Mouse (Mus musculus): ENCODE measurements around the gene Xpnpep3. TPM values are rescaled to one million over a fixed set of nuclear protein-coding genes. Genes with fewer than 3 reads are reported as not detected.

The Xpnpep3 gene
- 10 to 100 TPM; 10.8 to 12.9 TPM for total RNA-seq (2021)
- 5.8 and 12.3 TPM in 2 replicates for polyA plus RNA-seq (2012; rRNA removed)
- long read RNA-seq, full-length matches to known transcripts = 3 of 7 reads
- long read RNA-seq, partial matches to known transcripts = 0 of 7 reads
- long read RNA-seq, other reads (novel, unspliced or antisense) = 4 of 7 reads

DNA sequence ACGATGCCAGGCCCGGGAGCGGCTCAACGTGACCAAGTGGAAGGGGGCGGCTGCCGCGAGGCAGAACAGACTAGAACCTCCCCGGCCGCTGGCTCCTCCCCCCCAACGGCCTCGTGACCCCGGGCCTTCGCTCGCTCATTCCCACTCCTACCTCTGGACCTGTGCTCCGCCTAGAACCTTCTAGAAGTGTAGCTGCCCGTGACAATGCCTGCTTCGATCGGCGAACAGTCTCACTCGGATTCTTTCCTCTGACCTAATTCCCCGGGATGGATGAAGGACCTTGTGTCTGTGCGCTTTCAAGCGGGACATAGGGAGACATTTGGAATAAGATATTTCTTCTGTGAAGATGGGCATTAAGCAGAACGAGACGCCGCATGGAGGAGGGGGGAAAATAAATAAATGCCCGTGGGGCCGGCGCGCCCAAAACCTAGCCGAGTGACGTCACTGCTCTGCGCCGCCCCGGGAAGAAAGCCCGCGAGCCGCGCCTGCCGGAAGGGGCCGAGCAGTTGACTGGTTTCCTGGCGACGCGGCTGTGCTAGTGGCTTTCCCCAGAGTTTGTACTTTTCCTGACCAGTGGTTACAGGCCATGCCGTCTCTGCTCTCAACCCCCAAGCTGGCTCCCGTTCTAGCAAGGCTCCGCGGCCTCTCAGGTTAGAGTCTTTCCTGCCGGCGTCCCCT, at the start of gene Xpnpep3, which contains the start of gene St13:
Gene Xpnpep3 (plus strand): TSS at position 501 of the 678 bp plus-strand sequence.
Gene St13 (minus strand): TSS at position 440 of the 678 bp plus-strand sequence.
- Histone ChIP-seq H3K4me1 (ENCODE audit: control insufficient read depth, insufficient read depth, low read length) (peaks cover 2% of the 10 kb centered on the region), H3K4me3 (peak within 1 kb of the TSS; percentile 85), H3K36me3 (ENCODE audit: control insufficient read depth, insufficient read depth, low read length) (peaks cover 10% of the 10 kb centered on the region), H3K9ac (ENCODE audit: low read depth, low read length) (peak within 1 kb of the TSS; percentile 99), H3K27ac (peak within 1 kb of the TSS; percentile 100), H3K79me2 (replicated peaks; ENCODE audit: control insufficient read depth, insufficient read depth, low read length) (no peaks in the 10 kb centered on the region), H3K27me3 (ENCODE audit: control insufficient read depth, insufficient read depth, low read length) (no peaks in the 10 kb centered on the region)
- TF ChIP-seq POLR2A (IDR thresholded peaks at IDR 0.05; ENCODE audit: insufficient read depth, low read depth, low read length) (peak; percentile 47; the same call in 1 of the 2 replicates), EP300 (IDR thresholded peaks at IDR 0.05; ENCODE audit: insufficient read depth, low read depth, low read length) (peak; percentile 94), CTCF (IDR thresholded peaks at IDR 0.05) (no peak)
- intact Hi-C loops (cut with DNase I) = loop anchor here (2.0 kb wide), 1 partner anchor 39 kb away; the partner anchor contains the start of gene Slc25a17
- DNase-seq = peak; percentile 97 to 100
- under 1% methylated on average over 50 of the region's 50 CpGs for WGBS

DNA sequence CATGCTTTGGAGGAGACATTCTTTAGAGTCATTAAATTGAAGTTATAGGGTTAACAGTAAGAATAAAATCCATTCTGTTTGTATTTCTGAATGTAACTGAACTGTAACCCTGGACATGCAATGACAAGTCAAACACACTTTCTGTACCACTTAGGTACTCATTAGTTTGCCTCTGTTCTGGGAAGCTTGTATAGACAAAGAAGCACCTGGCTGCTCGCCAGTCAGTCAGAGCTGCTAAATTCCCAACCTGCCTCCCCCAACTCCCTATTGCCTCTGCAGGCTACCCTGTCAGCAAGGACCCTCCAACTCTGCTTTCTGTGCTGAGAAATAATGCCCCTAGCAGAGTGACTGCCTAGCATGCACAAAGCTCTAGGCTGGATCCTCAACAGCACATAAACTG, 49.5 kb upstream of the Xpnpep3 start:
- Histone ChIP-seq H3K9ac (ENCODE audit: low read depth, low read length) (no peak overlapping the region), H3K4me1 (ENCODE audit: control insufficient read depth, insufficient read depth, low read length) (peaks cover 2% of the 10 kb centered on the region; the same call in 1 of the 2 replicates), H3K27ac (no peak overlapping the region), H3K79me2 (replicated peaks; ENCODE audit: control insufficient read depth, insufficient read depth, low read length) (peaks cover 3% of the 10 kb centered on the region; the same call in 1 of the 2 replicates), H3K27me3 (ENCODE audit: control insufficient read depth, insufficient read depth, low read length) (no peaks in the 10 kb centered on the region), H3K4me3 (no peak overlapping the region), H3K36me3 (ENCODE audit: control insufficient read depth, insufficient read depth, low read length) (no peaks in the 10 kb centered on the region; the same call in none of the 2 replicates)
- no peak for DNase-seq
- WGBS = 68% methylated on average over 1 of the region's 1 CpGs
- intact Hi-C loops (cut with DNase I) = no loop called here
- TF ChIP-seq EP300 (IDR thresholded peaks at IDR 0.05; ENCODE audit: insufficient read depth, low read depth, low read length) (no peak), POLR2A (IDR thresholded peaks at IDR 0.05; ENCODE audit: insufficient read depth, low read depth, low read length) (no peak), CTCF (IDR thresholded peaks at IDR 0.05) (no peak)

DNA sequence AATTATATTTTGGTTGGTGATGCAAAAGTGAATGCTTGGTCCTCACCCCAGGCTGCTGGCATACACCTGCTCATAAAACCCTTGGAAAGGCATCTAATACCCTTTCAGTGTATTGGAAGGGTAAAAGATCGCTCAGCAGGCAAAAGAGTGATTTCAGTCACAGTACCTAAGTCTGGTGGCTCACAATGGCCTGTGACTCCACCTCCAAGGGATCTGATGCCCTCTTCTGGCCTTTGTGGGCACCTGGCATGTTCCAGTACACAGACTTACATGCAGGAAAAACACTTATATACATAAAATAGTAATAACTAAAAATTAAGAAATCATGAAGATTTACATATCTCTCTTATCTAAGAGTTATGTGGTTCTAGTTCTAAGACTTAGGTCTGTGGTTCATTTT, 47.3 kb upstream of the Xpnpep3 start:
- Histone ChIP-seq H3K36me3 (ENCODE audit: control insufficient read depth, insufficient read depth, low read length) (no peaks in the 10 kb centered on the region), H3K4me1 (ENCODE audit: control insufficient read depth, insufficient read depth, low read length) (peaks cover 1% of the 10 kb centered on the region; the same call in 1 of the 2 replicates), H3K27me3 (ENCODE audit: control insufficient read depth, insufficient read depth, low read length) (no peaks in the 10 kb centered on the region), H3K27ac (no peak overlapping the region), H3K4me3 (no peak overlapping the region), H3K9ac (ENCODE audit: low read depth, low read length) (no peak overlapping the region), H3K79me2 (replicated peaks; ENCODE audit: control insufficient read depth, insufficient read depth, low read length) (peaks cover 1% of the 10 kb centered on the region; the same call in 1 of the 2 replicates)
- no peak for DNase-seq
- intact Hi-C loops (cut with DNase I) = no loop called here
- TF ChIP-seq EP300 (IDR thresholded peaks at IDR 0.05; ENCODE audit: insufficient read depth, low read depth, low read length) (no peak), POLR2A (IDR thresholded peaks at IDR 0.05; ENCODE audit: insufficient read depth, low read depth, low read length) (no peak), CTCF (IDR thresholded peaks at IDR 0.05) (peak; percentile 48)
- WGBS = 51% methylated on average over 1 of the region's 1 CpGs

DNA sequence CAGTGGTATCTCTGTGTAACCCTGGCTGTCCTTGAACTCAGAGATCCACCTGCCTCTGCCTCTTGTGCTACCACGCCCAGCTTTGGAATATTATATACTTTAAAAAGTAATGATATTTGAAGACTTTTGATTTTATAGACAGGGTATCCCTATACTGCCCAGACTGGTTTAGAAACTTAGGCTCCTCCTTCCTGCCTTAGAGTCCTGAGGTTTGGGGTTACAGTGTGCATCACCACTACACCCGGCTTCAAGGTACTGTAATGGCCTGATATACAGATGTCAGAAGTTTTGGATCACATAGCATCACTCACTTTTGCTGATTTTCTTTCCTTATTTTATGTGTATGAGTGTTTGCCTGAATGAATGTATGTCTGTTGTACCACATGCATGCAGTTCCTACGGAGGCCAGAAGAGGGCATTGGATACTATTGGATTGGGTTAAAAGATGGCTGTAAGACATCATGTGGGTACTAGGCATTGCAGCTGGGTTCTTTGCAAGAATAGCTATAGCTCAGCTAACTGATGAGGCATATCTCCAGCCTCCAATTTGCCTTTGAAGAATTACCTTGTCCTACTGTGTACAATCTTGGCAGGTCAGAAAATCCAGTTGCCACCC, 44.7 kb upstream of the Xpnpep3 start:
- H3K79me2 ChIP-seq (replicated peaks; ENCODE audit: control insufficient read depth, insufficient read depth, low read length) = peaks cover 3% of the 10 kb centered on the region; the same call in 1 of the 2 replicates
- WGBS = 70% methylated on average over 3 of the region's 3 CpGs
- intact Hi-C loops (cut with DNase I) = no loop called here
- no peak overlapping the region for H3K4me3 ChIP-seq
- H3K9ac ChIP-seq (ENCODE audit: low read depth, low read length) = no peak overlapping the region
- no peak overlapping the region for H3K27ac ChIP-seq
- H3K4me1 ChIP-seq (ENCODE audit: control insufficient read depth, insufficient read depth, low read length) = peaks cover 9% of the 10 kb centered on the region
- H3K27me3 ChIP-seq (ENCODE audit: control insufficient read depth, insufficient read depth, low read length) = no peaks in the 10 kb centered on the region
- H3K36me3 ChIP-seq (ENCODE audit: control insufficient read depth, insufficient read depth, low read length) = peaks cover 9% of the 10 kb centered on the region
- peak in 1 of 2 experiments; percentile 34 for DNase-seq
- TF ChIP-seq POLR2A (IDR thresholded peaks at IDR 0.05; ENCODE audit: insufficient read depth, low read depth, low read length) (no peak), CTCF (IDR thresholded peaks at IDR 0.05) (peak; percentile 76), EP300 (IDR thresholded peaks at IDR 0.05; ENCODE audit: insufficient read depth, low read depth, low read length) (no peak)

DNA sequence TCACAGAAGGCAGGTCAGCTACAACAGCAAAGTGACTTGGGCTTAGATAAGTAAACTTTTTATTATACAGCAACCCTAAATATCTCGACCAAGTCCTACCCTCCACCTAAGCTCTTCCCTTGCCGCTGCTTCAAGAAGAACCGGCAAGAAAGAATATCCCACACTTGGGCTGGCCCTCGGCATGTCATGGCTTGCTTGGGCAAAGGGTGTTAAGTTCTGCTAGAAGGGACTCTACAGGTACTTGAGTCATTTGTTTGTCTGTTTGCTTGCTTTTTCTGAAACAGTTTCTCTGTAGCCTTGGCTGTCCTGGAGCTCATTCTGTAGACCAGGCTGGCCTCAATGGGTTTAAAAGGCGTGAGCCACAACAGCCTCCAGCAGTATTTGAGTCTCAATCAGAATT, 43.0 kb upstream of the Xpnpep3 start:
- intact Hi-C loops (cut with DNase I) = no loop called here
- Histone ChIP-seq H3K27ac (no peak overlapping the region), H3K4me3 (no peak overlapping the region)

More for the DNA sequence above, 43.0 kb upstream of the Xpnpep3 start:
- peaks cover 8% of the 10 kb centered on the region for H3K4me1 ChIP-seq (ENCODE audit: control insufficient read depth, insufficient read depth, low read length)
- peaks cover 3% of the 10 kb centered on the region; the same call in 1 of the 2 replicates for H3K79me2 ChIP-seq (replicated peaks; ENCODE audit: control insufficient read depth, insufficient read depth, low read length)
- TF ChIP-seq CTCF (IDR thresholded peaks at IDR 0.05) (no peak), POLR2A (IDR thresholded peaks at IDR 0.05; ENCODE audit: insufficient read depth, low read depth, low read length) (no peak), EP300 (IDR thresholded peaks at IDR 0.05; ENCODE audit: insufficient read depth, low read depth, low read length) (no peak)
- WGBS = 62% methylated on average over 5 of the region's 5 CpGs
- no peak for DNase-seq
- no peaks in the 10 kb centered on the region for H3K27me3 ChIP-seq (ENCODE audit: control insufficient read depth, insufficient read depth, low read length)
- H3K36me3 ChIP-seq (ENCODE audit: control insufficient read depth, insufficient read depth, low read length) = peaks cover 9% of the 10 kb centered on the region
- H3K9ac ChIP-seq (ENCODE audit: low read depth, low read length) = no peak overlapping the region
